Mouse (Mus musculus) natural killer cell, adult 2 months (primary cell): ENCODE results near the gene Gpr182.
"Not testable (repeated sequence)": the region's sequence is repeated elsewhere in the genome, so short reads cannot be mapped to it uniquely, and the experiment has no call there.

Experiments used
- DNase-seq, 2 experiments: peaks; one replicate each; pipeline ENCODE4 v3.0.0; 2022; ENCODE audit warnings: low spot score in 2 of 2

The Gpr182 gene

DNA sequence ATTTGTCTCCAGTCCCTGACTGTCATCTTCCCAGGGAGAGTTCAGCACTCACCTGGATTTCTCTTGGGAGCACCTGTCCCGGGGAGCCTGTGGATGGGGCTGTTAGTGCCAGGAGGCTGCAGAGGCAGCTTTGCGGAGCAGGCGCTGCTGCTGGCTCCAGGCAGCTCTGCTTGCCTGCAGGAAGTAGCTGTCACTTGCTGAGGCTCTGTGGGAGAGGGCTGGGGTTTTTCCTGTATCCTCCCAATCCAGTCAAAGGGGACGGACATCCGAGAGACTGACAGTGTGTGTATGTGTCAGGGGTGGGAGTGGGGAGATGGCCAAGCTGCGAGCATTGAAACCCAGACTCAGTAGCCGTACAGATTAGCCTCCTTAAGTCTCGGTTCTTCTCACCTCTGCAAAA, at the start of gene Gpr182:
Gene Gpr182, minus strand, starts transcription at position 185 of the 400 bp plus-strand sequence.
- no peak for DNase-seq

DNA sequence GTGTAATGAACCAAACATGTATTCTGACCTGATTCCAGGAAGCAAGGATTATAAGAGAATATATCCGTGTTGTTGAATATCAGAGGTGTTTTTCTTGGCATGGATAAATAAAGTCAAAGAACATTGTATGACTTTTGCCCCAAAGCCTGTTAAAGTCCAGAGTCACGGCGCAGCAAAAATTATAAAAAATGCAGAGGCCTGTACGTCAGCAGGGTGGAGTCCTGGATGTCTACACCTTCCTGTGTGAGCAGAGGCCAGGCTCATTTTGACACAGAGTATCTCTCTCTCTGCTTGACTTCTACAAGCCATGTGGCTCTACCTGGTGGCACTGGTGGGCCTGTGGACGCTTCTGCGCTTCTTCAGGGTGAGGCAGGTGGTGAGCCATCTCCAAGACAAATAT, 49.4 kb upstream of the Gpr182 start, which contains the start of gene Rdh16:
Gene Rdh16, plus strand, starts transcription at position 262 of the 400 bp plus-strand sequence.
- no peak for DNase-seq

GRCm38 (mm10) chr10:127799295-127799694, 47.8 kb upstream of the Gpr182 start:
- DNase-seq: no peak

- not testable (repeated sequence) for DNase-seq
These were observed 33.9 kb upstream of the Gpr182 start for GRCm38 (mm10) chr10:127785411-127785810.

DNA sequence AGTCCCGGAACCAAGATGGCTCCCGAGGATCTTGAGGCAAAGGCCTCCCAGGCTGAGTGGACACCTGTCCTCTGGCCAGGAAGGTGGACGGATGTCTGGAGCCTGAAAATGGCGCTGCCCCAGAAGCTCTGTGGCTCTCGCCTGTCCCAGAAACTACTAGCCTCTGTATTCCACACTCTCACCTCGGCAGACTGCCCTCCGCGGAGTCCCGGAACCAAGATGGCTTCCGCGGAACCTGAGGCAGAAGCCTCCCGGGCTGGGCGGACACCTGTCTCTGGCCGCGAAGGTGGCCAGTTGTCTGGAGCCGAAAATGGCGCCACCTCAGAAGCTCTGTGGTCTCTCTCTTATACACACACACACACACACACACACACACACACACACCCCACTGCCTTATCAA, 30.8 kb upstream of the Gpr182 start:
- not testable (repeated sequence) for DNase-seq

- no peak for DNase-seq
These were observed 24.5 kb upstream of the Gpr182 start, which contains the start of gene Rdh9 for GRCm38 (mm10) chr10:127776011-127776410. TSS of gene Rdh9 (plus strand) at chr10:127776386.

GRCm38 (mm10) chr10:127766564-127766963, 15.0 kb upstream of the Gpr182 start:
- DNase-seq: no peak

- DNase-seq: no peak
These were observed 12.6 kb upstream of the Gpr182 start for GRCm38 (mm10) chr10:127763914-127764680.

- DNase-seq: not testable (repeated sequence)
These were observed 11.4 kb upstream of the Gpr182 start for GRCm38 (mm10) chr10:127762926-127763325.

DNA sequence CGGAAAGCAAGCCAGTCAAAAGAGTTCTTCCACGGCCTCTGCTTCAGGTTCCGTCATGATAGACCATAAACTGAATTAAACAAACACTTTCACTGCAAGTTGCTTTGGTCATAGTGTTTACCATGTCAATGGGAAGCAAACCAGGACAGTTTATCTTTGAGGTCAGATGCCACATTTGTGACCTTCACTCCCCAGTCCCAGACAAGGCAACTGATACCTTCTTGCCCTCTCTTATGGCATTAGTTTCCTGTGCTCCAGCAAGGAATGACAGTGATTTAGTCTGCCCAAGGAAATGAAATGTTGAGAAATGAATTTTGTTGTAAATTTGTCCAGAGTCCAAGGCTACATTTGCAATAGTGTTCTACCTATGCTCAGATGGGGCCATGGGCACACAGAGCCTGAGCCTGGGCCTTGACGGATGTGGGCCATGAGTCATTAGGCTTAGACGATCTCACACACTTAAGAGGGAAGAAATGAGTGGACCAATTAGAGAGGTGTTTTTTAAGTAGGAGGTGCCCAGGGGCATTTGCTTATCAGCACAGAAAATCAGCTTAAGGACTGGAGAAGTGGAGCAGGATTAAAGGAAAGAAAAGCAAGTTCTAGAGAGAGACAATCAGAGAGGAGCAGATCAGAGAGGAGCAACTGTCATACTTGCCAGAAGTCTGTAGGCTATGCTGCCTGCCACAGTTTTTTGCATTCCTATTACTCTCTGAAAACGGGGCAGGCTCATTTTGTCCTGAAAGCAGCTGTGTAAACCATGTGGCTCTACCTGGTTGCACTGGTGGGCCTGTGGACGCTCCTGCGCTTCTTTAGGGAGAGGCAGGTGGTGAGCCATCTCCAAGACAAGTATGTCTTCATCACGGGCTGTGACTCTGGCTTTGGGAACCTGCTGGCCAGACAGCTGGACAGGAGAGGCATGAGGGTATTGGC, 7.9 kb upstream of the Gpr182 start, which contains the start of the genes Rdh1 and Rdh16f1:
Gene Rdh1, plus strand, starts transcription at position 541 of the 930 bp plus-strand sequence.
Gene Rdh16f1, plus strand, starts transcription at position 607 of the 930 bp plus-strand sequence.
- DNase-seq: no peak

DNA sequence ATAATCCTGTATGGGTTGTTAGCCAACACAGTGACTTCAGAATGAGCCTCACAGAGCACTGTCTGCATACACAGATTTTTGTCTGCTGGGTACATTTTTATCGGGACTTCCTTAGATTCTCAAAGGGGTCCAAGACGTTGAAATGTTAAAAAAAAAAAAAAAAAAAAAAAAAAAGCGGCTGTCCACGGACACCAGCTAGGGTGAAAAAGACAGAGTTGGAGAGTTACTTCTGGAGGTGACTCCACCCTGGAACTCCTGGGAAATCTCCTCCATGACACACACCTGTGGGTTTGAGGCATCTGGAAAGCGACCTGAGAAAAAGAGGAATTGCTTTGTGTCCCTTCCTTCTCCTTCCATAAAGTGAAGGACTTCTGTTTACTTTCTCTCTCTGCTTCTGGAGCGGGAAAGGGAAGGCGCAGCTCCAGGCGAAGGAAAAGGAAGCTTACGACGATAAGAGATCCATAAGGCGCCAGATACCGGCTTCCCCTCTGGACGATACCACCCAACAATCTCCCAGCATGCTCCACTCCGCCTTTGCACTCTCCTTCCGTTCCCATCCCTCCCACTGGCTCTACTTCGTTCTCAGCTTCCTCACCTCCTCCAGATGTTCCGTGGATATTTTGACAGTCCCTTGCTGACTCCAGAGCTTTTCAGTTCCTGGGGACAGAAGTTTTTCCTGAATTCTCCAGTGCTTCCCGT, 4.4 kb upstream of the Gpr182 start:
- no peak for DNase-seq

DNA sequence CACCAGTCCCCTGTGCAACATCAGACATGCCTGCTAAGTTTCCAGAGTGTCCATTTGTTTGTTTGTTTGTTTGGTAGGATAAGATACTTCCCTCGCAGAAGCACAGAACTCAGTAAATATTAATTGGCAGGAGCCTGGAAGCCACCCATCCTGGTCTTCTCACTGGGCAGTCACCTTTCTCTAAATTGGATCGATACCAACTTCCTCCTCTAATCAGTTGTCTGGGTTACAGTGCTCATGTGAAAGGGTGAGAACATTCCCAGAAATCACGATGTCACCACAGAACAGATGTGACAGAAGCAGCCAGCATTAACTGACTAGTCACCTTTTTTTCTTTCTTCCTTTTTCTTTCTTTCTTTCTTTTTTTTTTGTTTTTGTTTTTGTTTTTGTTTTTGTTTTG, 3.7 kb upstream of the Gpr182 start:
- no peak for DNase-seq

GRCm38 (mm10) chr10:127754566-127755166, 3.1 kb upstream of the Gpr182 start:
- no peak for DNase-seq

DNA sequence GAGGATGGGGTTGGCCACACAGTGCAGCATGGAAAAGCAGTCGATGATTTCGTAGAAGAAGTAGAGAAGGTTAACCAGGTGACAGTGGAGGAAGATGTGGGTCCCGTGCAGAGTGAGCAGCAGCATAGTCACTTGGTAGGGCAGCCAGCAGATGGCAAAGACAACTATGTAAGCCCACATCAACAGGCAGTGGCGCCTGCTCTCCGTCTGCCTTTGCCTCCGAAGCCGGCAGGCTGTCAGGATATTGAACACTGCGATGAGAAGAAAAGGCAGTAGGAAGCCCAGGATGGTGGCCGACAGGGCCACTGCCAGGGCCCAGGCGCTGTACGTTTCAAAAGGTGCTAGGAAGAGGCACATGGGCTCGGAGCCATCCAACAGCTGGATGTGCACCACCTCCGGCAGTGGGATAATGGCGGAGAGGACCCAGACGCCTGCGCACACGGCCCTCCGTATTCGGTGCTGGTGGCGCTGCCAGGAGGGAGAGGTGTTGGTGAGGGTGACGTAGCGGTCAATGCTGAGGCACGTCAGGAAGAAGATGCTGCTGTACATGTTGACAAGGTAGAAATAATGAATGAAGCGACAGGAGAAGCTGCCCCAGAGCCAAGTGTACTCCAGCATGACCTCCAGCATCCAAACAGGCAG, 1.3 kb downstream of the Gpr182 start:
- DNase-seq: no peak

DNA sequence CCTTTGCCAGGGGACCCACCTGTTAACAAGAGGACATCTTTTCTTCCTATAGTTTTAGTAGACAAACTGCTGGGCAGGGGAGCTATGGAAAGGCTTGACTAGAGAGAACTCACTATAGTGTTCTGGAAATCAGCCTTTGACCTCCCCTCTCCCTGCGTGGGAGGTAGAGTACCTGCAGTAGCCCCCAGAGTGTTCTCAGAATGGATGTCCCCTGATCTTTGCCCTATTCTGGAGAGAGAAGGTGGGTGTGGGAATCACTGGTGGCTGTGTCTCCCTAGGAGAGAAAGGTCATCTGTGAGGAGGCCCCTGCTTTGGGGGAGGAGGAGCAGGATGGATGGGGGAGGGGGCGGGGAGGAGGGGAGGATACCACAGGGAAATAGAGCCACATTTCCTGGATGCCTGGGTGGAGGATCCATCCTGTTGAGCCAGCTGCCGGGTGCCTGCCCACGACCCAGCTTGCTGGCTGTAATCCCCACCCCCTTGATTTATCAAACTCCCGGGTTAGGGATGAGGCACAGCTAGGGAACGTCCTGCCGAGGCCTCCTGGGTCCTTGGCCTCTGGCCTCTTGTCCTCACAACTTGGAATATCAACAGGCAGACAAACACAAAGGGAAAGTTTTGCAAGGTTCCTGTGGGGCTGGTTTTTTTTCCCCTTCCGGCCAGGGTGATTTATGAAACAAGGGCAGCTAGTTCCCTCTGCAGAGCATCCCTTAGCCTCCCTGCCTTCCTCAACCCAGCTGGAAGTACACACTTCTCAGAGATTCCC, 2.5 kb downstream of the Gpr182 start:
- no peak for DNase-seq

- no peak for DNase-seq
These were observed 4.3 kb downstream of the Gpr182 start for GRCm38 (mm10) chr10:127747254-127747653.

DNA sequence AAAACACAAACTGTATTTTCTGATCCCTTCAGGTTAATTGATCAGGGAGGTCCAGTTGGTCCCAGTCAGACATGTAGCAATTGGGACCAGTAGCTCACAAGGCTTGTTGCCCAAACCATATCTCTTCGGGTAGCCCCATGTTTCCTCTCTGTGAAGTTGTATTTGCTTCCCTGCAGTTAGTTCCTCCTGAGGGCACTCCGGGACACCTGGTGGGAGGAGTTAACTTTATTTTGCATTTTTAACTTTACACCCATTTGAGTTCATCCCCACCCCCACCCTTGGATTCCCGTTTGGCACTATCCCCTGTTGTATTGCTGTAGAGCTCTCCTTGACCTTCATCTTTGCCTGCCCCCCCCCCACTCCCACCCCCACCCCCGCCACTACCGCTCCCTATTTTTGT, 5.6 kb downstream of the Gpr182 start:
- no peak for DNase-seq

DNA sequence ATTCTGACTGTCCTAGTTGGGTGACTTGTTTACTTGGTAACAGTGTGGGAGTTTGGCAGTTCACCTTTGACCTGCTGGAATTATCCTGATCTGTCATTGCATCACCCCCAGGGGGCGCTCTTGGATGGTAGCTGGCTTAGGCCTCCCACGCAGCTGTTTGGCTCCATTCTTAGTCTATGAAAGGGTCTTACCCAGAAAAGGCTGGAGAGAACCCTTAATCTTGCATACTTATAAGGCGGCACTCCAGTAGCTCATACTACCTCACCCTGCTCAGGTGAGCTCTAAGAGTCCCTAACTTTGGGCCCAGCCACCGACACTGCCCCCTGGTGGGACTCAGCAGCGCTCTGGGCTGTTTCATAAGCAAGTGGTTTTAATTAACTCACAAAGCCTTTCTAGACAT, 6.9 kb downstream of the Gpr182 start:
- DNase-seq: peak; percentile 44 to 61

- DNase-seq: peak in 1 of 2 experiments; percentile 25
These were observed 11.8 kb downstream of the Gpr182 start for GRCm38 (mm10) chr10:127739661-127740161.
